Mouse (Mus musculus): ENCODE data around the gene Rnf181. TPM values are rescaled to one million over a fixed set of nuclear protein-coding genes. Genes with fewer than 3 reads are reported as not detected.
A peak's percentile ranks its signal among the peaks of the same experiment; 100 is the strongest.

Gene Rnf181
- total RNA-seq, 2 experiments from 2014 or later: 45.5 to 46.5 TPM

GRCm38 (mm10) chr6:72387816-72388215 lies 21.1 kb upstream of the Rnf181 start:
- intact Hi-C loops (cut with DNase I): loop anchor here (5.0 kb wide), 1 partner anchor 41 kb away; the partner anchor contains the start of genes 0610030E20Rik and Usp39
- DNase-seq: no peak

DNA sequence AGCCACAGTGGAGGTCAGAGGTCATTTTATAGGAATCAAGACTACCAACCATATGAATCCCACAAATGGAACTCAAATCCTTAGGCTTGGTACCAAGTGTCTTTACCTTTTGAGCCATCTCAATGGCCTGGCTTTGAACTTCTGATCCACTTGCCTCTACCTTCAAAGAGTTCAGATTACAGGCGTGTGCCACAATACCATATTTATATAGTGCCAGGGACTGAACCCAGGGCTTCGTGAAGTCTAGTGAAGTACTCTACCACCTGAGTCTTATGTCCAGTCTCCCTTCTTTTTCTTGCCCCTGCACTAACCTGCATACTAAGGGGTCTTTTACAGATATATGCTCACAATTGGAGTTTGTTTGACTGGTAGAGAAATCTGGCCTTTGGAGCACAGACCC lies 19.8 kb upstream of the Rnf181 start:
- no peak for DNase-seq
- intact Hi-C loops (cut with DNase I): loop anchor here (5.0 kb wide), 1 partner anchor 39 kb away; the partner anchor contains the start of genes 0610030E20Rik and Usp39

- intact Hi-C loops (cut with DNase I): loop anchor here (5.0 kb wide), 1 partner anchor 38 kb away; the partner anchor contains the start of genes 0610030E20Rik and Usp39
- DNase-seq: no peak
Measured at GRCm38 (mm10) chr6:72385258-72385657, 18.5 kb upstream of the Rnf181 start.

GRCm38 (mm10) chr6:72383952-72384351 lies 17.2 kb upstream of the Rnf181 start:
- intact Hi-C loops (cut with DNase I): no loop called here
- DNase-seq: no peak

- DNase-seq: no peak
- intact Hi-C loops (cut with DNase I): no loop called here
Measured at GRCm38 (mm10) chr6:72383142-72383820, 16.5 kb upstream of the Rnf181 start.

DNA sequence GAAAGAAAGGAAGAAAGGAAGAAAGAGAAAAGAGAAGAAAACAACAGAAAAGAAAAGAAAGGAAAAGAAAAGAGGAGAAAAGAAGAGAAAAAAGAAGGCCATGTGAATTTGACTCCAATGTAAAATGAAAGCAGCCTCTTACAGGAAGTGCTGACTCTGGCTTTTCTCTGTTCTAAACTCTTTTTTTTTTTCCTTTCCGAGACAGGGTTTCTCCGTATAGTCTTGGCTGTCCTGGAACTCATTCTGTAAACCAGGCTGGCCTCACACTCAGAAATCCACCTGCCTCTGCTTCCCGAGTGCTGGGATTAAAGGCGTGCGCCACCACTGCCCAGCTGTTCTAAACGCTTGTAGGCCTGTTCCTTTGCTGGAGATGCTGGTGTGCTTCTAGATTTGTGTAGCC lies 15.7 kb upstream of the Rnf181 start:
- DNase-seq: no peak
- intact Hi-C loops (cut with DNase I): no loop called here

- peak; percentile 89 to 90 for DNase-seq
- intact Hi-C loops (cut with DNase I): no loop called here
Measured at GRCm38 (mm10) chr6:72380131-72380770, 13.5 kb upstream of the Rnf181 start, which contains the start of gene Vamp5. TSS of gene Vamp5 (minus strand) at chr6:72380468.

GRCm38 (mm10) chr6:72379377-72380130 lies 12.8 kb upstream of the Rnf181 start:
- intact Hi-C loops (cut with DNase I): no loop called here
- DNase-seq: no peak

- DNase-seq: no peak
Measured at GRCm38 (mm10) chr6:72378510-72379234, 11.9 kb upstream of the Rnf181 start.

GRCm38 (mm10) chr6:72374820-72375563 lies 8.2 kb upstream of the Rnf181 start:
- DNase-seq: no peak
- intact Hi-C loops (cut with DNase I): no loop called here

More at GRCm38 (mm10) chr6:72378510-72379234, 11.9 kb upstream of the Rnf181 start:
- intact Hi-C loops (cut with DNase I): no loop called here

DNA sequence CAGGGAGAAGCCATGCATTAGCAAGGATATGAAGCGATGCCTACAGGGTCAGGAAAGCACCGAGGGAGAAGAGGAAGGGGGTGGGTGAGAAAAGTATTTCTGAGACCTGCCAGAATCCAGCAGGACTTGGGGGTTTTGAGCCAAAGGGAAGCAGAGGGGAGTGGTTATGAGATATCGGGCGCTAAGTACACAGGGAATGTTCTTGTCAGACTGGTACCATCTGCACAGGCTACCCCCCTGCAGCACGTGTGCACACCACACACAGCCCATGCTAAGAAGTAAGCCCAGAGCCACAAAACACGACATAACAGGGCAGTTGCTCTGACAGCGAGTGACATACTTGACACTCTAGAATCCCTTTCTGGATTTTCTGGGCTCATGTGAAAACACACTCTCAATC lies 7.5 kb upstream of the Rnf181 start:
- intact Hi-C loops (cut with DNase I): no loop called here

GRCm38 (mm10) chr6:72373184-72373583 lies 6.4 kb upstream of the Rnf181 start:
- no peak for DNase-seq
- intact Hi-C loops (cut with DNase I): no loop called here

More for the DNA sequence above, 7.5 kb upstream of the Rnf181 start:
- DNase-seq: no peak

- intact Hi-C loops (cut with DNase I): no loop called here
- no peak for DNase-seq
Measured at GRCm38 (mm10) chr6:72371571-72371970, 4.8 kb upstream of the Rnf181 start.

DNA sequence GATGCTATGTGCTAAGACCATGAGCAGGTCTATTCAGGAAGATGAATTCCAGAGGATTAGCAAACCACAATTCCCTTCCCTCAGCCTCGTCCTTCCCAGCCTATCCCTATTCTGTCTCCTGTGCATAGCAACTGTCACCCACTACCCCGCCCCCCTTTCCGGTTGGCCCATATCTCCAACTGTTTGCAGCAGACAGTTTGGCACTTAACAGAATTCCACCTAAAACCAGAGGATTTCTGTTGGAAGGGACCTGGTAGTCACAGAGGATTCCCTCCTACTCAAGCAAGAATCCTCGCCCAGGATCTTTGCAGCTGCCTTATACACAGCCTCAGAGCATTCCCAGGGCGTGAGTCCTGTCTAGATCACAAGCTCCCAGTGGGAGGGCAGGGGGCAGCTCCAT lies 4.4 kb upstream of the Rnf181 start:
- intact Hi-C loops (cut with DNase I): no loop called here
- DNase-seq: peak; percentile 33 to 52

DNA sequence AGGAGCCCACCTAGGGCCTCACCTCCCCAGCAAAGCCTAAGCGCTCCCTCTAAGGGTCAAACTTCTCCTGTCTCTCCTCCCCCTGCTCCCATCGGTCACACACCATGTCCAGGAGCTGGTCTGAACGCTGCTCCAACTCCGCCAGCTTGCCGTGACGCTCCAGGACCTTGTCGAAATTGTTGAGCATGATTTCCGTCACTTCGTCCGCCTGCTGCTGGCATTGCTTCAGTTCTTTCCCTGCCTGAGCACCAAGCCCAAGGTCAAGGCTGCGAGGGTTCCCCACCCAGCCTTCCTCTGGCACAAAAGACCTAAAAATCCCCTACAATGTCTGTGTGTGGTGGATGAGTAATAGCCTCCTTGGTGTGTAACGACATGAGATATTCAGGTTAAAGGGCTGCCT lies 3.3 kb upstream of the Rnf181 start:
- intact Hi-C loops (cut with DNase I): no loop called here
- peak in 1 of 2 experiments; percentile 21 for DNase-seq

GRCm38 (mm10) chr6:72369557-72369956 lies 2.8 kb upstream of the Rnf181 start:
- DNase-seq: no peak
- intact Hi-C loops (cut with DNase I): no loop called here

GRCm38 (mm10) chr6:72367460-72367974 lies 761 bp upstream of the Rnf181 start:
- no peak for DNase-seq
- intact Hi-C loops (cut with DNase I): no loop called here

- DNase-seq: no peak
- intact Hi-C loops (cut with DNase I): no loop called here
Measured at GRCm38 (mm10) chr6:72366304-72366703, 452 bp downstream of the Rnf181 start.

- DNase-seq: no peak
- intact Hi-C loops (cut with DNase I): loop anchor here (2.0 kb wide), 1 partner anchor 42 kb away; no protein-coding TSS in a partner anchor
Measured at GRCm38 (mm10) chr6:72364985-72365384, 1.8 kb downstream of the Rnf181 start.
